Mouse (Mus musculus) retina, adult 2 months (tissue): Measurements from ENCODE around the gene Tas2r108.

Experiments
- DNase-seq: peaks from one replicate; pipeline ENCODE4 v3.0.0-alpha.2; 2012; ENCODE audit warnings: low read depth, low spot score

Tas2r108 gene

DNA sequence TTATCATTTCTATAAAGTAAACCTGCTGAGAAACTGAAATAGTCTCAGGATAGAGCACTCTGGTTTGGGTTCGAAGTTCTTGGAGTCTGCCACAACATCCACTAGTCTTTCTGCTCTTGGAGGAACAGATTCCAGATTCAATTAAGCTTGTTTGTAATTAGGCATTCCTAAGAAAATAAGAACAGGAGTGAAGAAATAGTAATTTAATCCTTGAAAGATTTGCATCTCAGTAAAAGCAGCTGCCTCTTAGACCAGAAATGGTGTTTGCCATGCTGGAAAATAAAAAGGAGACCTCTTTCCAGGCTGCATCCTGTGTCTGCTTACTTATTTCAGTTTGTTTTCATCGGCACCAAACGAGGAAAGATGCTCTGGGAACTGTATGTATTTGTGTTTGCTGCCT, at the start of gene Tas2r108:
Gene Tas2r108 (plus strand): TSS at position 301 of the 400 bp plus-strand sequence.
- no peak for DNase-seq

DNA sequence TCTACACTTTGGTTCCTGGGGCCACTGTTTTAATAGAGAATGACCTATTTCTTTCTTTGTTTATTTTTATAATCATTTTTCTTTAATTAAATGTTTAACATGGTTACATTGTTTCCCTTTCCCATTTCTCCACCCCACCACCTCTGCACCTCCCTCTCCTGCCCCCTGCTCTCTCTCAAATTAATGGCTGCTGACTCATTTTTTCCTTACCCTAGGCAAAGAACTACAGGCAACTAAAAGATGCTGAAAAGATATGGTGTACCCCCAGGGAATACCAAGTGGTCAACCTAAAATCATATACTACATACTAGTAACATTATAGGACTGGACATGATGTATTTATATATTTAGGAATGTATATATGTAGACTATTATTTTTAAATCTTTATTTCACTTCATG, 44.7 kb upstream of the Tas2r108 start:
- DNase-seq = no peak

DNA sequence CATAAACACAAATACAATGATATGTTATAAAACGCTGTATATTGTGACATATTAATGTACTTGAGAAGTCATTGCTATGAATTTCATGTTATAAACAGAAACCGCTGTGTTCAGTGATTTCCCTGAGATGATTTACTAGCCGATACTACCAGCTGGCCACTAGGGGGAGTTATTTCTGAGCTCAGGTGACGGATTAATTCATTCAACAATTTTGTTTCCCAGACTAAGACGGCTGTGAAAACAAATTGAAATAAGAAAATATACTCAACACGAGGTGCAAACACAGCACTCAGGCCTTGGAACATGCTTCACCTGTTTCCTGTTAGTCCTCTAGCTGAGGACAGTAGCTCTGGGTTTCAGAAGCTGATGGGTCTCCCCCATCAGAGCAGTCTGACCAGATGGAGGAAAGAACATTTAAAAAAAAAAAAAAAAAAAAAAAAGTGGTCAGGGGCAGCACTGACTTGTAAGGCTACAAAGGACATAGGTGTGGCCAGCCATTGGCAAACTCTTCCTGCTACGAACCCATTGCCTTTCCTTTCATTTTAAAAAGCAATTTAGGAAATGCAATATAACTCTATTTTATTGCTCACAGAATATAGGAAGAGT, 38.8 kb upstream of the Tas2r108 start:
- no peak for DNase-seq

DNA sequence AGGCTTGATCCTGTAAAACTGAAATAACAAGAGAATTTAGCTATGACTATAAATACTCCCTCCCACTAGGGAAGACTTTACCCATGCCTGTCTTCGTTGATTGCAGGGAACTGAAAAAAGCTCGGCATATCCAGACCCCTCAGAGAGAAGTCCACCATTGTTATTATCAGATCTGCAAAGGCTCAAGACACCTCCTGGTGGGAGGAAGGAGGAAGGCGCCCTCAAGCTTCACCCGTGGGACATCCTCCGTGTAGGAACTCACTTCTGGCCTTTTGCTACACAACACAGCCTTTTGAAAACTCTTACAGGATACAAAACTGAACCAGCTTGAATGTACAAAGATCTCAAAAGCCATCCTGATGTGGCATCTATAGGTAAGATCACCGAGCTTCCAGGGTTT, 27.6 kb upstream of the Tas2r108 start:
- no peak for DNase-seq

DNA sequence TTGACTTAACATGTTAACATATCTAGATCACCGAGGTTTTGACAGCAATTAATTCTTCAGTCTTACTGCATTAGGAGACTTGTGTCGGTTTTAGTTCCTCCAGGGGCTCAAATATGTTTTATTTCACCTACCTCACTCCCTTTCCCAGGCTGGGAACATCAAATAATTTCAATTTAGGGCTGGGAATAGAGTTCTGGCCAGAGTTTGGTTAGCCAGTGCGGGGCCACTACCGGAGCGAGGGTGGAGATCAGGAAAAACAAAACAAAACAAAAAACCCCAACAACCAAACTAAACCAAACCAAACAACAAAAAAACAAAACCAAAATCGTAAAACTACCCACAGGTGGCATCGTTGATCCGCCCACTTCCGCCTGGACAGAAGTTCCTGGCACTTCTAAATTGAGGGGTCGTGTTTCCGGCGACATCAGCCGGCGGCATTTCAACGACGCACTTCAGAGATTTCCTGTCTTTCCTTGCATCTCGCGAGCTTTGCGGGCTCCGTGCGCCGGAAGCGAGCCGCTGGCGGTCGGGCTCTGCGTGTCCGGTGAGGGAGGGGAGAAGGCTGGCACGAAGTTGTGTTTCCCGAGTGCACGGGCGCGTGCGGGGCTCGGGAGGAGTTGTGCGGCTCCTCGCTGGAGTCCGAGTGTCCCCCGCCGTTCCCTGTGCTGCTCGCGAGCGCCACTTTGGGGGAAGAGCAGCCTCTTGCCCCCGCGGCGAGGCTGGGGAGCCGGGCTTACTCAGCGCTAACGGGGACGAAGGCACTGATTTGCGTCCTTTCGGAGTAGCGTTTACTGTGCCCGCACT, 22.2 kb upstream of the Tas2r108 start, which contains the start of gene Ssbp1:
Gene Ssbp1 (plus strand): TSS at position 437 of the 804 bp plus-strand sequence.
- peak; percentile 93 for DNase-seq

DNA sequence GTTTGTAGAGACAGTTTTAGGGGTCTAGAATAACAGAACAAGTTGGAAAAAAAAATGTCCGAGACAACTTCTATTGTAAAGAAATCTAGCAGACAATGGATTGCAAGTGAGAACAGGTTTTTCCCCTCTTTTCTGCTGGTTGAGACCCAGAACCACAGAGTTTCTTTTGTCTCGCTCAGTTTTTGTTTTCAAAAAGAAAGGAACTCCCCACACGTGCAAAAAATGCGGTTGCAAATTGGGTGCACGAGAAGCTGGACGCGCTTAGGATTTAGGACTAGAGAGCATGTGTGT, 21.7 kb upstream of the Tas2r108 start:
- DNase-seq = no peak

DNA sequence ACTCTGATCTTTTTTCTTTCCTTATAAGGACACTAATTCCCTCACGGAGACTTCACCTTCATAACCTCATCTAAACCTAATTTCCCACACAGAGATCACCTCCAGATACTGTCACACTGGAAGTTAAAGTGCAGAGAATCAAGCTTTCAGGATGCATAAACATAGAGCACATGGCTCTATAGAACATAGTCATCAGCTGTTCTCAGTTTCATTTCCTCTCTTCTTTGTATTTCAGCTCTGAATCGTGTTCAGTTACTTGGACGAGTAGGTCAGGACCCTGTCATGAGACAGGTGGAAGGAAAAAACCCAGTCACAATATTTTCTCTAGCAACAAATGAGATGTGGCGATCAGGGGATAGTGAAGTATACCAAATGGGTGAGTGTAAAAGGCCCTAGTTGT, 17.2 kb upstream of the Tas2r108 start:
- no peak for DNase-seq

DNA sequence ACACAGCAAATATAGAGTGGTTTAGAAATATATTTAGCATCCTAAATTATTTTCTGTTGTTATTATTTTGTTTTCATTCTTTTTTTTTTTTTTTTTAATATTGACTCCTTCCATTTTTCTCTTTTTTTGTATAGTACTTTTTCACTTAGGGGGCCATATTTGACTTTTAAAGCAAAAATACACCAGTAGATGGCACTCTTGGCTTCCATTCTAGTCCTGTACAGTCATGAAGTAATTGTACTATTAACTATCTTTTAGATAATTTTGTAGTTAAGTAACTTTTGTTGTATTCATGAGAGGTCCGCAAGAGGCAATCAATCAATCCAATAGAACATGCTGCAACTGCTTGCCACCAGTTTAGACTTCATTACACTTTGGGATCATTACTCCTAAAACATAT, 13.6 kb upstream of the Tas2r108 start:
- no peak for DNase-seq

DNA sequence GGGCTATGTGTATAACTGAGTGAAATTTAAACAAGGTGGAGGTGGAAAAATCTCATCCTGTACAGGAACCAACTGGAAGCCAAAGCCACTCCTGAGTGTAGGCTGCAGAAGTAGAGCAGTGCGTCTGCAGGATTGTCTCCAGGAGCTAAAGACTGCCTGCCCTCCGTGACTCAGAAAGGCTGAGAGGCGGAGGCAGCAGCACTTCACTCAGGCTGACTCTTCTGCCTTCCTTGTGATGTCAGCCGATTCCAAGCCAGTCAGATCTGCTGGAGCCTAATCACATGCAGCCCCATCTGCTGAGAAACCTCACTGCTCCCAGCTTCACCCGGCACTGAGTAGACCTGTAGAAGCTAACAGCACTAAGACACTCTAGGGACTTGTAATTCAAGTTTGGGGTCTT, 11.0 kb upstream of the Tas2r108 start:
- no peak for DNase-seq

DNA sequence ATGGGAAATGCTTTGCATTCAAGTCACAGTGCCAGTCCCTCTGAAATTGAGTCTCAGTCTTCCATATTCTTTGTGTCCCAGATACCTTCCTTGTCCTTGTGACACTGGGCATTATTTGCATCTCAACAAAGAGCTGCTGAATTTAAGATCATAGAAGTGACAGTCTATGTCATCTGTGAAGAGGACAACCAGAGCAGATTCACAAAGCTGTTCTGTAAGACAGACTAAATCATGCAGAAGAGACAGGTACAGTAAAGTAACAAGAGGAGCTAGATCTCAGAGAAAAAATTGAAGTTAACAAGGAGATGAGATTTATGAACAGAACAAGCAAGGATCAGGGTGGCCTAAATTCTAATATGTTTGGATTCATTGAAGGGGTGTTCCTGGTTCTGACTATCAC, 2.4 kb upstream of the Tas2r108 start, which contains the start of gene Tas2r137:
Gene Tas2r137 (plus strand): TSS at position 301 of the 400 bp plus-strand sequence.
- DNase-seq = no peak

DNA sequence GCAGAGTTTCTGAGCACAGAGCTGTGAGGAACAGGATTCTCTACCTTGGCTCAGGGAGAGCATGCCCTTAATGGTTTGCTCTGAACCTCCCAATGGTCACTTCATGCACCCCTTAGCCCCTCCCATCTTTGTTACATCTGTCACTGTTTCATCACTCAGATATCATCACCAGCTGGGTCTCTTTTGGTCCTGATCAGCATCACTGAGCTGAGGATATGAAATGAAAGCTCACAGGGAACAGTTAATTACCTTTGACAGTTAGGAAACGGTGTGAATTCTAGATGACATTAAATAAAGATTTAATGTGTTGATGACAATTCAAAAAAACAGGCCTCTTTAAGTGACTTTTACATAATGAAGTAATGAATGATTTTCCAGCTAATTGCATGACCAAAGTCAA, 26.1 kb downstream of the Tas2r108 start, which contains the start of gene Prss37:
Gene Prss37 (minus strand): TSS at position 101 of the 400 bp plus-strand sequence.
- DNase-seq = no peak
